In the genomic region with DNA sequence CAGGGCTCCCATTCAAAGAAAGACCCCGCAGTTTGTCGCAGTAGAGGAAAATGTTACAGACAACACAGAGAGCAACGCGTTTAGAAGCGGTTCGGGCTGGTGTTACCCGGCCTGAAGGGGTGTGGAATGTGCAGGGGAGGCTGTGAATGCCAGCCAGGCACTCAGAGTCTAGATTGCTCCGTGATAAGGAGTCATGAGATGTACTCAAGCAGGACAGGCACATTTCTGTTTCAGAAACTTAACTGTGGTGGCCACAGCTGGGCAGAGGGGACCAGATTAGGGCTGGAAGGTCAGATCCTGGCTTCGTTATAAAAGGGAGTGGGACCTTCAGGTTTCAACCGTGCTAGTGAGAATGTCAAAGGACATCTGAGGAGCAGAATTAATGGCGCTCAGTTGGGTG, we compare ENCODE assay signal across 8 mouse cellular contexts. TPM values are rescaled to one million over a fixed set of nuclear protein-coding genes. Genes with fewer than 3 reads are reported as not detected.
DNase-seq lines count a peak whose midpoint lies in the region; ATAC-seq lines count a peak whose summit lies in the region.

No protein-coding gene starts in this region.

- peak; percentile 10; the same call in 1 of the 2 replicates for ATAC-seq in heart, embryonic 15.5 days (replicated peaks; ENCODE audit: insufficient number of reproducible peaks, insufficient read depth, low FRiP score, low read depth)
- peak; percentile 5; the same call in 1 of the 2 replicates for ATAC-seq in embryonic facial prominence, embryonic 15.5 days (ENCODE audit: insufficient number of reproducible peaks, low FRiP score, low TSS enrichment, low read depth)
- ATAC-seq in kidney, embryonic 14.5 days (ENCODE audit: low FRiP score, low TSS enrichment): peak; percentile 56

- H3K27me3 ChIP-seq in heart, embryonic 15.5 days: no peaks in the 10 kb centered on the region
- H3K27me3 ChIP-seq in embryonic facial prominence, embryonic 15.5 days: no peaks in the 10 kb centered on the region
- H3K27me3 ChIP-seq in kidney, embryonic 14.5 days (ENCODE audit: control insufficient read depth, insufficient read depth, low read length): no peaks in the 10 kb centered on the region

- H3K9me3 ChIP-seq in heart, embryonic 15.5 days (replicated peaks): no peaks in the 10 kb centered on the region
- H3K9me3 ChIP-seq in embryonic facial prominence, embryonic 15.5 days (replicated peaks): no peaks in the 10 kb centered on the region
- no peaks in the 10 kb centered on the region for H3K9me3 ChIP-seq in kidney, embryonic 14.5 days (ENCODE audit: control insufficient read depth, low read length)

- no peaks in the 10 kb centered on the region for H3K36me3 ChIP-seq in heart, embryonic 15.5 days
- no peaks in the 10 kb centered on the region for H3K36me3 ChIP-seq in embryonic facial prominence, embryonic 15.5 days
- no peaks in the 10 kb centered on the region for H3K36me3 ChIP-seq in kidney, embryonic 14.5 days (ENCODE audit: control insufficient read depth, insufficient read depth, low read length)

- H3K4me3 ChIP-seq in heart, embryonic 15.5 days: peak overlapping the region; percentile 53
- peak overlapping the region; percentile 45 for H3K4me3 ChIP-seq in embryonic facial prominence, embryonic 15.5 days (replicated peaks)
- peak overlapping the region; percentile 41 for H3K4me3 ChIP-seq in kidney, embryonic 14.5 days (ENCODE audit: low read length)

- H3K9ac ChIP-seq in heart, embryonic 15.5 days: peak overlapping the region; percentile 54
- peak overlapping the region; percentile 10; the same call in 1 of the 2 replicates for H3K9ac ChIP-seq in embryonic facial prominence, embryonic 15.5 days
- H3K9ac ChIP-seq in kidney, embryonic 14.5 days (ENCODE audit: low read depth, low read length): peak overlapping the region; percentile 57

- DNase-seq in heart, adult 8-10 months (ENCODE audit: low spot score): no peak
- DNase-seq in lung, postnatal 10 days: peak; percentile 56
- peak; percentile 76 for DNase-seq in testis, postnatal 14 days (ENCODE audit: low spot score)
- no peak for DNase-seq in spleen, postnatal 10 days (ENCODE audit: low spot score in 2 of 2)
- no peak for DNase-seq in cerebellum, postnatal 36 days

- peak overlapping the region; percentile 93 for H3K27ac ChIP-seq in heart, embryonic 15.5 days
- H3K27ac ChIP-seq in embryonic facial prominence, embryonic 15.5 days (replicated peaks): peak overlapping the region; percentile 97
- peak overlapping the region; percentile 94 for H3K27ac ChIP-seq in kidney, embryonic 14.5 days (ENCODE audit: low read depth, low read length)

- 3% methylated on average over 11 of the region's 11 CpGs for WGBS in heart, embryonic 15.5 days
- 2% methylated on average over 11 of the region's 11 CpGs for WGBS in embryonic facial prominence, embryonic 15.5 days
- 1% methylated on average over 11 of the region's 11 CpGs for WGBS in kidney, embryonic 14.5 days

- H3K4me1 ChIP-seq in heart, embryonic 15.5 days (replicated peaks): peaks cover 60% of the 10 kb centered on the region
- peaks cover 49% of the 10 kb centered on the region for H3K4me1 ChIP-seq in embryonic facial prominence, embryonic 15.5 days
- peaks cover 42% of the 10 kb centered on the region for H3K4me1 ChIP-seq in kidney, embryonic 14.5 days (ENCODE audit: control insufficient read depth, insufficient read depth, low read length)

- H3K4me2 ChIP-seq in heart, embryonic 15.5 days: peak overlapping the region; percentile 77
- peak overlapping the region; percentile 72 for H3K4me2 ChIP-seq in embryonic facial prominence, embryonic 15.5 days (replicated peaks)
- H3K4me2 ChIP-seq in kidney, embryonic 14.5 days (replicated peaks; ENCODE audit: low read depth, low read length): peak overlapping the region; percentile 77

RNA-seq across cellular contexts. Expression of a gene that starts 8.8 kb away (rescaled TPM):
- polyA plus RNA-seq in heart, embryonic 15.5 days (2015; fragmentation: Nextera tagmentation; extraction: Ambion mirVana): 131 and 164 TPM in 2 replicates
- 10 to 100 TPM in 1 of 4 experiments, 1 to 10 TPM in 3; 7.5 to 10.2 (median 9.4) TPM for total RNA-seq in heart, adult 8-10 months (2022)
- polyA plus RNA-seq in embryonic facial prominence, embryonic 15.5 days (2015; fragmentation: Nextera tagmentation; extraction: Ambion mirVana): 179 and 181 TPM in 2 replicates
- polyA plus RNA-seq in kidney, embryonic 14.5 days (2014; fragmentation: Nextera tagmentation; extraction: Ambion mirVana): 103 and 205 TPM in 2 replicates

RNA-seq across cellular contexts. Expression of a gene that starts 48.2 kb away (rescaled TPM):
- 2.5 TPM in 2 replicates for polyA plus RNA-seq in heart, embryonic 15.5 days (2015; fragmentation: Nextera tagmentation; extraction: Ambion mirVana)
- total RNA-seq in heart, adult 8-10 months (2022): 1 to 10 TPM; 2.6 to 5.1 (median 3.1) TPM
- polyA plus RNA-seq in embryonic facial prominence, embryonic 15.5 days (2015; fragmentation: Nextera tagmentation; extraction: Ambion mirVana): 0.16 and 0.39 TPM in 2 replicates
- 0.11 TPM in 1 of 2 replicates, not detected in the other for polyA plus RNA-seq in kidney, embryonic 14.5 days (2014; fragmentation: Nextera tagmentation; extraction: Ambion mirVana)

Comparison
In these comparisons a context has a peak if more than half of its experiments do, and no peak if none do; other contexts are left out.
1. ATAC-seq: peak in every context shown above with its lines; median percentile 56 in kidney, embryonic 14.5 days; 10 in heart, embryonic 15.5 days; 5 in embryonic facial prominence, embryonic 15.5 days.
2. DNase-seq: peak in lung, postnatal 10 days (single experiment) and testis, postnatal 14 days (single experiment); none in heart, adult 8-10 months (single experiment), spleen, postnatal 10 days (0 of 2) and cerebellum, postnatal 36 days (0 of 2).
3. Peak in every context shown above with its lines, with median percentiles within 50 percentile points of each other: H3K27ac ChIP-seq, H3K4me2 ChIP-seq, H3K4me3 ChIP-seq and H3K9ac ChIP-seq.